Mouse (Mus musculus): Measurements from ENCODE around the gene Entpd7.

The Entpd7 gene

GRCm38 (mm10) chr19:43689419-43690246, at the start of gene Entpd7:
Gene Entpd7 (plus strand): TSS chr19:43689672.
- peak; percentile 87 to 92 for DNase-seq

GRCm38 (mm10) chr19:43641833-43642232, 47.6 kb upstream of the Entpd7 start:
- no peak for DNase-seq

GRCm38 (mm10) chr19:43642843-43643242, 46.6 kb upstream of the Entpd7 start:
- no peak for DNase-seq

GRCm38 (mm10) chr19:43645508-43645907, 44.0 kb upstream of the Entpd7 start:
- no peak for DNase-seq

GRCm38 (mm10) chr19:43646852-43647251, 42.6 kb upstream of the Entpd7 start:
- DNase-seq: no peak

GRCm38 (mm10) chr19:43647261-43647660, 42.2 kb upstream of the Entpd7 start:
- DNase-seq: no peak

- DNase-seq: no peak
Measured at GRCm38 (mm10) chr19:43648343-43648742, 41.1 kb upstream of the Entpd7 start.

- no peak for DNase-seq
Measured at GRCm38 (mm10) chr19:43651241-43651785, 38.2 kb upstream of the Entpd7 start.

GRCm38 (mm10) chr19:43655735-43656492, 33.6 kb upstream of the Entpd7 start:
- DNase-seq: peak; percentile 52 to 74

- DNase-seq: no peak
Measured at GRCm38 (mm10) chr19:43659632-43660031, 29.8 kb upstream of the Entpd7 start.

GRCm38 (mm10) chr19:43660774-43661173, 28.7 kb upstream of the Entpd7 start:
- no peak for DNase-seq

GRCm38 (mm10) chr19:43662176-43662967, 27.1 kb upstream of the Entpd7 start:
- DNase-seq: no peak

GRCm38 (mm10) chr19:43663471-43663870, 26.0 kb upstream of the Entpd7 start:
- no peak for DNase-seq

- no peak for DNase-seq
Measured at GRCm38 (mm10) chr19:43665441-43666048, 23.9 kb upstream of the Entpd7 start.

- DNase-seq: no peak
Measured at GRCm38 (mm10) chr19:43666661-43667429, 22.6 kb upstream of the Entpd7 start.

- no peak for DNase-seq
Measured at GRCm38 (mm10) chr19:43667430-43667809, 22.1 kb upstream of the Entpd7 start.

- no peak for DNase-seq
Measured at GRCm38 (mm10) chr19:43669136-43669759, 20.2 kb upstream of the Entpd7 start.

GRCm38 (mm10) chr19:43671054-43671453, 18.4 kb upstream of the Entpd7 start:
- no peak for DNase-seq

- DNase-seq: no peak
Measured at GRCm38 (mm10) chr19:43673513-43674315, 15.8 kb upstream of the Entpd7 start.

GRCm38 (mm10) chr19:43674316-43674689, 15.2 kb upstream of the Entpd7 start:
- DNase-seq: no peak

Data from spleen, adult 18-20 months (tissue).